Mouse (Mus musculus) erythroblast, embryonic 14.5 days (primary cell): ENCODE results near the gene Zc3h8. TPM values are rescaled to one million over a fixed set of nuclear protein-coding genes. Genes with fewer than 3 reads are reported as not detected.

Experiments
- H3K27me3 ChIP-seq: 2 replicates; pipeline ENCODE4 v1.6.1; 2012; ENCODE audit warnings: inconsistent platforms; ENCODE audit not compliant: control insufficient read depth
- H3K36me3 ChIP-seq: 2 replicates; pipeline ENCODE4 v1.6.1; 2012; ENCODE audit warnings: mild to moderate bottlenecking, inconsistent platforms; ENCODE audit not compliant: control insufficient read depth
- H3K4me1 ChIP-seq: 2 replicates; pipeline ENCODE4 v1.6.1; 2012; ENCODE audit warnings: inconsistent platforms; ENCODE audit not compliant: control insufficient read depth
- H3K4me3 ChIP-seq: replicated peaks from 2 replicates; pipeline ENCODE3; 2012; ENCODE audit warnings: moderate library complexity, mild to moderate bottlenecking, inconsistent platforms
- H3K9me3 ChIP-seq: 2 replicates; pipeline ENCODE4 v1.6.1; 2012; ENCODE audit warnings: low read length, inconsistent platforms, mixed read lengths; ENCODE audit not compliant: control insufficient read depth
- GATA1 ChIP-seq: IDR thresholded peaks from 2 replicates; pipeline ENCODE4 v1.6.1; 2012; ENCODE audit warnings: low read length, inconsistent platforms, mixed read lengths
- TAL1 ChIP-seq: IDR thresholded peaks from 3 replicates; pipeline ENCODE4 v1.6.1; 2012; ENCODE audit warnings: low read length, inconsistent platforms, mixed read lengths
- polyA plus RNA-seq: library from polyadenylated mRNA; stranded (reverse); fragments of >175 nt; gene quantifications from 2 replicates; pipeline ENCODE4 v1.2.3, GENCODE M21; 2012

Gene Zc3h8
- polyA plus RNA-seq, 1 experiment = not detected

DNA sequence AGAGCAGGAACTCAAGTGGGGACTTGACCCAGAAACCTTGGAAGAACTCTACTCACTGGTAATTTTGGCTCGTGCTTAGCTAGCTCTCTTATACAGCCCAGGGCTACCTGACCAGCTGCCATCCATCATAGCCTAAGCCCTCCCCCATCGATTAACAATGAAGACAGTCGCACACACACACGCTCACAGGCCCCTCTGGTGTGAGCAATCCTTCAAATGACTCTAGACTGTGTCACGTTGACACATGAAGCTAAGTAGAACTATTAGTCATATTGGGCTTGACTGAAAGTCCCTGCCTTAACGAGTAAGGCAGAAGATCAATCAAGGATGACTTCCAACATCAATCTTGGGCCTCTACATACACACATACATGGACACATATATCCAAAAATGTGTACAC lies 41.0 kb downstream of the Zc3h8 start:
- TF ChIP-seq TAL1 (no peak), GATA1 (no peak)
- Histone ChIP-seq H3K9me3 (no peaks in the 10 kb centered on the region), H3K4me1 (no peaks in the 10 kb centered on the region), H3K4me3 (no peak overlapping the region), H3K27me3 (no peaks in the 10 kb centered on the region), H3K36me3 (no peaks in the 10 kb centered on the region)

DNA sequence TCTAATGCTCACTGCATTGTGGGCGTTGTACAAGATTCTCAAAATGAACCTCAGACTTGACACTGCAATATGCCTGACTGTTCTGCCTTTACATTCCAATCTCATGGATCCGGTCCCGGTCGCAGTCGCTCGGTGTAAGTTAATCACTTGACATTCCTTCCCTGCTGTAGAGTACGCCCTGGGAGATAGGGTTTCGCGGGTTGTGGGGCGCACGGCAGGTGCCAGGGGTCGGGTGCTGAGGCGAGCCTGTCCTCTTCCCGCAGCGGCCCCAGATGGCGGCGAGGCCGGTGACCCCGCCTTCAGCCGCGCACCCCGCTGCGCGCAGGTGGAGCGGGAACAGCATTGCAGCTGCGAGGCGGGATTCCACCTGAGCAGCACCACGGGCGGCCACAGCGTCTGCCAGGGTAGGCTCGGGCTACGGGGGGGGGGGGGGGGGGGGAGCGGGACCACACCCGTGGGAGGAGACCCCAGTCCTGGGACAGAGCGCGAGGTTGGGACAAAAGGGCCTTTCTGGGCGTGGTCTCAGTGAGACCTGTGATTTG lies 51.6 kb downstream of the Zc3h8 start:
- Histone ChIP-seq H3K4me1 (peaks cover 2% of the 10 kb centered on the region; the same call in 1 of the 2 replicates), H3K36me3 (no peaks in the 10 kb centered on the region), H3K9me3 (peaks cover 2% of the 10 kb centered on the region; the same call in 1 of the 2 replicates), H3K27me3 (peaks cover 3% of the 10 kb centered on the region; the same call in 1 of the 2 replicates), H3K4me3 (no peak overlapping the region)
- TF ChIP-seq GATA1 (no peak), TAL1 (no peak)

DNA sequence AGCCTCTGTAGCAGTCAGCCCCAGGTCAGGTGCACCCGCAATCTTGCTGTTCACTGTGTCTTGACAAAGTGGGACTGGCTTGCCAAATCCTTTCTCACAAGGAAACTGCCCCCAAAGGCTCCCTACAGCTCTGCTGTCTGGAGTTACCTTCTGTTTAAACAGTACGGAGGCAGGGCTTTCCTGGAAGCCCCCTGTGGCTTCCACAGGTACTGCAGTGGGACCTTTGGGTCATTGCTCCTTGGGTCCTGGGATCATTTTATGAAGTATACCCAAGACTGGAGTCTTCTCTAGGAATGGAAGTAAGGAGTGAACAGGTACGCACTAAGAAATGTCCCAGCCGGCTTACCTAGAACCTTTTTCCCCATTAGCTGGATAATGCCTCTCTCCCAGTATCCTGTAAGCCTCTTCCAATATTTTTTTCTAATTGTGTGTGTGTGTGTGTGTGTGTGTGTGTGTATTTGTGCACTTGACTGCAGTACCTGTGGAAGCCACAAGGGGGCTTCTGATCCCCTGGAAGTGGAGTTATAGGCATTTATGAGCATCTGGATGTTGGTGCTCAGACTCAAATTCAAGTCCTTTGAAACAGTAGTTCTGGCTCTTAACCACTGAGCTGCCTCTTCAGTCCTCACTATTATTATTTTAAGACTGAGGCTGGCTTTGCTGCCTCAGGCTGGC lies 53.1 kb downstream of the Zc3h8 start:
- H3K27me3 ChIP-seq = peaks cover 3% of the 10 kb centered on the region; the same call in 1 of the 2 replicates
- TF ChIP-seq TAL1 = no peak
- TF ChIP-seq GATA1 = no peak
- H3K4me3 ChIP-seq = no peak overlapping the region
- peaks cover 2% of the 10 kb centered on the region; the same call in 1 of the 2 replicates for H3K9me3 ChIP-seq
- H3K36me3 ChIP-seq = no peaks in the 10 kb centered on the region
- H3K4me1 ChIP-seq = peaks cover 2% of the 10 kb centered on the region; the same call in 1 of the 2 replicates

DNA sequence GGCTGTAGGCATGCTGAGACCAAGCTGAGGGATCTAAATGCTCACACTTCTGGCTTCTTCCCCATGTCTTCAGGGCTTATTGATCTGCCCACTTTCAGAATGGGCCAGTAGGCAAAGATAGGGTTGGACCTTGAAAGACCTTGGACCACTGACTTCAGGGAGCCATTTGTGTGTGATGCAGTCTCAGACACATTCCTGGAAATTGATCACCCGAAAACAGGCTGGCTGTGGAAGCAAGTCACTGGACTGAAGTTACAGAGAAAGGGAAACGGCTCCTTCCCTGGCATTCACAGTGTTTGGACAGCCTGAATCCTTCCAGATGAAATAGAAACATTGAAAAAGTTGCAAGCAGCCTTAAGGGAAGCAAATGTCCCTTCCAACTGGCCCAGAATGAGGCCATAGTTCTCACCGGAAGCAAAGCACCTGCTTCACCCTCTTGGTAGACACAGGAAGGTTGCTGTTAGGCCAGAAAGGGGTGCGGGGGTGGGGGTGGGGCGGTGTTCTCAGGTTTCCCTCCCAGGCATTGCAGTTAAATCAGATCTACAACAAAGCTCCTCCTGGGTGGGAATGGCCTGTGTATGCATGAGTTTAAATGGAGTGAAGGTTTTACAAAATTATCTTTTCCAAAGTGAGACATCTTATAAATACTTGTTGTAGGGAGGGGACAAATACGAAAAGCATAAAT lies 55.9 kb downstream of the Zc3h8 start:
- Histone ChIP-seq H3K4me1 (peaks cover 2% of the 10 kb centered on the region; the same call in 1 of the 2 replicates), H3K4me3 (no peak overlapping the region), H3K36me3 (no peaks in the 10 kb centered on the region), H3K9me3 (peaks cover 2% of the 10 kb centered on the region; the same call in 1 of the 2 replicates), H3K27me3 (peaks cover 3% of the 10 kb centered on the region; the same call in 1 of the 2 replicates)
- TF ChIP-seq TAL1 (no peak), GATA1 (no peak)

DNA sequence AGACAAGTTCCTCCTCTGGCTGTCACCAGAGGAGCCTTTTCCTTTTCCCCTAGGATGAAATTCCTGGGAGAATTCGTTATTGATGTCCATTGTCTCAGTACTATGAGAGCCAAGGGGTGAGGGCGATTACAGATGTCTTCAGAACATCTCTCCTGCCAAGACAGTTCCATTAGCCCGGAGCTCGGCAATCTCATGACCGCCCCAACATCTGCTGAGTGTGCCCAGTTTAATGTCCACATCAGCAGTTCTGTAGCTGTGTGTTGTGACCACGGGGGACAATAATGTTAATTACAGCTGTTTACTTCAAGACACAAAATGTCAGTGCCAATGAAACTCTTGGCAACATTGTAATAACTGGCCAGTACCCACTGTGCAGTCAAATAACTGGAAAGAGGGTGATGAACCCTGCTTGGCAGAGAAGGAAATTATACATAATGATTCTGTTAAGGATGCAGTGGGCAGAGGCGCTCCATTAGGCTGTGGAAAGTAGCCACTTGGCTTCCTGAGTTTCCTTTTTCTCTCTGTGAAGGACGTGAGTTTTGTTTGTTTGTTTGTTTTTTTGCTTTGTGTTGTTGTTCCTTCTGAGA lies 58.6 kb downstream of the Zc3h8 start:
- Histone ChIP-seq H3K9me3 (no peaks in the 10 kb centered on the region), H3K4me3 (no peak overlapping the region), H3K36me3 (no peaks in the 10 kb centered on the region), H3K27me3 (no peaks in the 10 kb centered on the region), H3K4me1 (no peaks in the 10 kb centered on the region)
- TF ChIP-seq GATA1 (no peak), TAL1 (no peak)

DNA sequence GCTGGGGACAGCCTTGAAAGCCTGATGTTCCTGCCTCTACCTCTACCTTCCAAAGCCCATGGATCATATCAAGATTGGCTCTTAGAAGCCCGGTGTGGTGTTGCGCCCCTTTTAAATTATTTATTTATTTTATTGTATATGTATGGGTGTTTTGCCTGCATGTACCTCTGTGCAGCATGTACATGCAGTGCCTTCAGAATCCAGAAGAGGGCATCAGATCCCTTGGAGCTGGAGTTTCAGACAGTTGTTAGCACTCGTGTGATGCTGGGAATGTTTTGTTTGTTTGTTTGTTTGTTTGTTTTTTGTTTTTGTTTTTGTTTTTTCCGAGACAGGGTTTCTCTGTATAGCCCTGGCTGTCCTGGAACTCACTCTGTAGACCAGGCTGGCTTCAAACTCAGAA lies 62.6 kb downstream of the Zc3h8 start:
- Histone ChIP-seq H3K9me3 (no peaks in the 10 kb centered on the region), H3K36me3 (no peaks in the 10 kb centered on the region), H3K27me3 (no peaks in the 10 kb centered on the region), H3K4me1 (no peaks in the 10 kb centered on the region), H3K4me3 (no peak overlapping the region)
- TF ChIP-seq TAL1 = no peak
- TF ChIP-seq GATA1 = no peak

Other genes starting within 250 kb of the Zc3h8 start
- gene Mertk, start 245.1 kb downstream of the Zc3h8 start, polyA plus RNA-seq = 0.04 TPM in 1 of 2 replicates, not detected in the other
- 0.05 and 0.08 TPM in 2 replicates for gene Tmem87b, start 126.0 kb downstream of the Zc3h8 start, polyA plus RNA-seq
- not detected in 2 replicates for gene Fbln7, start 81.1 kb downstream of the Zc3h8 start, polyA plus RNA-seq
- 0.17 and 0.26 TPM in 2 replicates for gene Zc3h6, start 23.3 kb upstream of the Zc3h8 start, polyA plus RNA-seq
- gene Gm10762, start 23.6 kb upstream of the Zc3h8 start, polyA plus RNA-seq = 0.26 and 0.27 TPM in 2 replicates
- gene Vinac1, start 104.1 kb upstream of the Zc3h8 start, polyA plus RNA-seq = not detected in 2 replicates
- gene Ttl, start 121.9 kb upstream of the Zc3h8 start, polyA plus RNA-seq = 0.05 and 0.06 TPM in 2 replicates
- 0.15 TPM in 2 replicates for gene Polr1b, start 156.9 kb upstream of the Zc3h8 start, polyA plus RNA-seq
- gene Chchd5, start 185.6 kb upstream of the Zc3h8 start, polyA plus RNA-seq = 0.43 and 1.6 TPM in 2 replicates